Mouse (Mus musculus): ENCODE results near the gene Cyp2w1. TPM values are rescaled to one million over a fixed set of nuclear protein-coding genes. Genes with fewer than 3 reads are reported as not detected.

Cyp2w1 gene
- polyA plus RNA-seq, 3 experiments from 2014 or later = not detected

- ATAC-seq = no peak
These were observed 13.4 kb downstream of the Cyp2w1 start for GRCm38 (mm10) chr5:139365827-139366226.

- ATAC-seq = no peak
These were observed 14.1 kb downstream of the Cyp2w1 start for GRCm38 (mm10) chr5:139366484-139366883.

- ATAC-seq = no peak
These were observed 15.6 kb downstream of the Cyp2w1 start for GRCm38 (mm10) chr5:139367884-139368458.

GRCm38 (mm10) chr5:139368638-139369320 is 16.4 kb downstream of the Cyp2w1 start:
- ATAC-seq = no peak

GRCm38 (mm10) chr5:139370336-139370735 is 17.9 kb downstream of the Cyp2w1 start:
- ATAC-seq = no peak

GRCm38 (mm10) chr5:139371118-139371517 is 18.7 kb downstream of the Cyp2w1 start:
- ATAC-seq = no peak

GRCm38 (mm10) chr5:139371631-139372401 is 19.4 kb downstream of the Cyp2w1 start:
- peak; percentile 94 for ATAC-seq

GRCm38 (mm10) chr5:139373126-139373525 is 20.7 kb downstream of the Cyp2w1 start:
- no peak for ATAC-seq

- ATAC-seq = no peak
These were observed 21.6 kb downstream of the Cyp2w1 start for GRCm38 (mm10) chr5:139373889-139374444.

GRCm38 (mm10) chr5:139374841-139375240 is 22.4 kb downstream of the Cyp2w1 start:
- ATAC-seq = no peak

- ATAC-seq = peak; percentile 3
These were observed 25.3 kb downstream of the Cyp2w1 start, which contains the start of gene Gpr146 for GRCm38 (mm10) chr5:139377468-139378270. Gene Gpr146 (plus strand): TSS chr5:139377697.

- no peak for ATAC-seq
These were observed 25.8 kb downstream of the Cyp2w1 start for GRCm38 (mm10) chr5:139378271-139378556.

- ATAC-seq = no peak
These were observed 26.7 kb downstream of the Cyp2w1 start for GRCm38 (mm10) chr5:139378986-139379629.

- ATAC-seq = no peak
These were observed 27.5 kb downstream of the Cyp2w1 start for GRCm38 (mm10) chr5:139379771-139380384.

GRCm38 (mm10) chr5:139380385-139381248 is 28.2 kb downstream of the Cyp2w1 start:
- no peak for ATAC-seq

- peak; percentile 77 for ATAC-seq
These were observed 29.4 kb downstream of the Cyp2w1 start for GRCm38 (mm10) chr5:139381586-139382513.

GRCm38 (mm10) chr5:139382760-139383159 is 30.3 kb downstream of the Cyp2w1 start:
- peak; percentile 69 for ATAC-seq

- no peak for ATAC-seq
These were observed 30.8 kb downstream of the Cyp2w1 start for GRCm38 (mm10) chr5:139383234-139383633.

- ATAC-seq = no peak
These were observed 32.1 kb downstream of the Cyp2w1 start for GRCm38 (mm10) chr5:139384531-139384930.

Data from inflammation-experienced regulatory T-cells, adult 6 months (primary cell).